Mouse (Mus musculus): ENCODE measurements at regions not wholly inside any gene's neighbourhood (a gene's known extent, or its start where the extent isn't known, plus 50 kb on each side); places are given as distances from the start of the nearest gene placed in this dataset.

DNA sequence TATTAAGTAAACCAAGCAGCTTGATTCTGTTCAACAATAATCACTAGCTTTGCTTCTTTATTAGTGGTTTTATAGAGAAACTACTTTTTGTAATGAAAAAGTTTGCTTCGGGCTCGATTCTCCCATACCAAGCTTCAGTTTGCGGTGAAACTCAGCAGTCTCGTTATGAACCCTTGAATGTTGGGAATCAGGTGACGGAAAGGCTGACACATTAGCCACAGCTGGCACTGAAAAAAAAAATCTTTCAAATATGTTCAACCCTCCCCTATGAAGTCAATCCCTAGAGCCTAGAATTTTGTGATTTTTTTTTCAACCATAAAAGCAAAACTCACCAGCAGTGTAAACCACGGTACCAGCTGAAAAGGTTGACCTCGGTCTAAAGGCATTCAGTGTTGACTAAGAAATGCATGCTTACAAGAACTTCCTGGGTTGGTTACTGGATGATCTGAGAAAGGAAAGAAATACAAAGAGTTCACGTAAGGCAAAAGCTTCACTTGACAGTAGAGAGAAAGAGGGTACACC is 223.4 kb downstream of the Sox4 start:
- 78% methylated on average over 8 of the region's 8 CpGs for WGBS
- ATAC-seq (replicated peaks; ENCODE audit: extremely low read depth, insufficient read depth, low FRiP score): no peak

DNA sequence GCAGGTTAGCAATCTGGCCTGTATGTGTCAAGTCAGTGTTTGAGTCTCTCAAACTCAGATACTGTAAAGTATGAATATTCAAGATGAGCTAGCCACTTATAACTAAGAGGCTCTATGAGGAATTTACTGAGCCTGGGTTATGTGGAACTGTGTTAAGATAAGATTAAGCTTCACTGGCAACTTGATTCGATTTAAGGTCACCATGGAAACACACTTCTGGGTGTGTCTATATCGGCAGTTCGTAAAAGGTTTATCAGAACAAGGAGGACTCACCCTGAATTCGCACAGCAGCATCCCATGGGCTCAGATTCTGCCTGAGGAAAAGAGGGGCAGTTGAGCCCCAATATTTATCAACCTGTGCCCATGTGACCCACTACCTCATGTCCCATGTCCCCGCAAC is 224.7 kb downstream of the Sox4 start:
- ATAC-seq (replicated peaks; ENCODE audit: extremely low read depth, insufficient read depth, low FRiP score): no peak
- no peaks in the 10 kb centered on the region for H3K27me3 ChIP-seq (ENCODE audit: control insufficient read depth, insufficient read depth, low read length)
- no peaks in the 10 kb centered on the region for H3K36me3 ChIP-seq (ENCODE audit: control insufficient read depth, insufficient read depth)
- WGBS: 71% methylated on average over 5 of the region's 5 CpGs
- H3K27ac ChIP-seq (ENCODE audit: low read length): no peak overlapping the region
- no peak overlapping the region for H3K4me3 ChIP-seq (ENCODE audit: low read length)
- no peaks in the 10 kb centered on the region for H3K9me3 ChIP-seq (replicated peaks; ENCODE audit: control insufficient read depth, low read length)
- no peak overlapping the region for H3K4me2 ChIP-seq (ENCODE audit: low read depth, low read length)
- no peak overlapping the region for H3K9ac ChIP-seq (ENCODE audit: low read length)
- 0 out of 2 replicates have a peak, but pooled peaks cover 3% of the 10 kb centered on the region for H3K4me1 ChIP-seq (ENCODE audit: control insufficient read depth, insufficient read depth, low read length)

More for the DNA sequence above, 223.4 kb downstream of the Sox4 start:
- no peak overlapping the region for H3K9ac ChIP-seq (ENCODE audit: low read length)
- H3K27ac ChIP-seq (ENCODE audit: low read length): no peak overlapping the region
- no peaks in the 10 kb centered on the region for H3K9me3 ChIP-seq (replicated peaks; ENCODE audit: control insufficient read depth, low read length)
- no peak overlapping the region for H3K4me3 ChIP-seq (ENCODE audit: low read length)
- no peaks in the 10 kb centered on the region for H3K27me3 ChIP-seq (ENCODE audit: control insufficient read depth, insufficient read depth, low read length)
- 0 out of 2 replicates have a peak, but pooled peaks cover 3% of the 10 kb centered on the region for H3K4me1 ChIP-seq (ENCODE audit: control insufficient read depth, insufficient read depth, low read length)
- no peak overlapping the region for H3K4me2 ChIP-seq (ENCODE audit: low read depth, low read length)
- H3K36me3 ChIP-seq (ENCODE audit: control insufficient read depth, insufficient read depth): no peaks in the 10 kb centered on the region

DNA sequence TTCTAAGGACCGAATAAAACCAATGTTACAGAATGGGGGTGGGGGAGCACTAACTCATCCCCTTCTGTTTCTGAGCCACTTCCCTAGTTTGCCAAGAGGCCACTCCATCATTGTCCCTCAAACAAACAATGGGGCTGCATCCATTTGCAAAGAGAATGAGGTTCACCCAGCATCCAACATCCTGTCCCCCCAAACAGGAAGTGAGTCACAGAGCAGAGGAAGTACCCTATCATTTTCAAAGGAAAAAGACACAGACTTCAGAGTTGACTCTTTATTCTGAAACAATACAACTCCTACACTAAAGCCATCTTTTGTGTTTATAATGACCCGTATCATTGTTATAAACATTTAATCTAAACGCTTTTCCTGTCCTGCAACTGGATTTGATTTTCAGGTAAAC is 229.2 kb downstream of the Sox4 start:
- Histone ChIP-seq H3K4me3 (ENCODE audit: low read length) (no peak overlapping the region), H3K27ac (ENCODE audit: low read length) (no peak overlapping the region), H3K36me3 (ENCODE audit: control insufficient read depth, insufficient read depth) (no peaks in the 10 kb centered on the region), H3K9ac (ENCODE audit: low read length) (no peak overlapping the region), H3K4me1 (ENCODE audit: control insufficient read depth, insufficient read depth, low read length) (peaks cover 29% of the 10 kb centered on the region), H3K4me2 (ENCODE audit: low read depth, low read length) (no peak overlapping the region), H3K27me3 (ENCODE audit: control insufficient read depth, insufficient read depth, low read length) (no peaks in the 10 kb centered on the region), H3K9me3 (replicated peaks; ENCODE audit: control insufficient read depth, low read length) (no peaks in the 10 kb centered on the region)
- 73% methylated on average over 3 of the region's 3 CpGs for WGBS
- peak; percentile 58; the same call in 1 of the 2 replicates for ATAC-seq (replicated peaks; ENCODE audit: extremely low read depth, insufficient read depth, low FRiP score)

DNA sequence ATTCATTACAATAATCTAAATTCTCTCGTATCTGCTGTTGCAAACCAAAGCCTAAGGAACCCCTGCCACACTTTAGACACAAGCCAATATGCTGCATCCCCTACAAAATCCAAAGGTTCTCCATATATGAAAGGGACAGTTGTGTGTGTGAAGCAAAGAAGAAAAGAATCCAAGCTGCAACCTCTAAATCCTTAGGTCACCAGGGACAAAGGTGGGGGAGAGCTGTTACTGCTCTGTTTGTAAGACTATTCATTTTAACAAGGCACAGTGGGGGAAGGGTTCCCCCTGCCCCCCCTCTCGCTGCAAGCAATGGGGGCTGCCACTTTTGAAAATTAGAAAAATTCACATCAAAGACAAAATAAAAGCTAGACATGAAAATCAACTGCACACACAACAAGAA is 231.4 kb downstream of the Sox4 start:
- peaks cover 48% of the 10 kb centered on the region for H3K4me1 ChIP-seq (ENCODE audit: control insufficient read depth, insufficient read depth, low read length)
- 86% methylated on average over 2 of the region's 2 CpGs for WGBS
- no peak for ATAC-seq (replicated peaks; ENCODE audit: extremely low read depth, insufficient read depth, low FRiP score)

DNA sequence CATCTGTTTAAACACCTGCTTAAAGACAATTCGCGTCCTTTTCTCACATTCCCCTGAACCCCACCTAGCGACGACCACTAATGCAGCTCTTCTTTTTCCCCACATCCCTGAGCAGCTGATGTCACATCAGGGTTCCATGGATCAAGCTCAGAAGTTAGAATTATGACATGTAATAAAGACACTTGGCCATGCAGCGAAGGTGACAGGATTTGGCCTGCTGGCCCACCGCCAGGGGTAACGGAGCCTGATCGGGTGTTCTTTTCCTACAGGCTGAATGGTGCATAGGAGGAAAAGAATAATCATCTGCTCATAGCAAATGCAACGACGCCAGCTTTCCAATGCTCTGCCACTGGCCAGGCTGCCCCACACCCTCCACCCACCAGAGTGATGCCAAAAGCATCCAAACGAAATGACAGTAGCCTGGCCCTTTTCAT is 231.9 kb downstream of the Sox4 start:
- H3K9me3 ChIP-seq (replicated peaks; ENCODE audit: control insufficient read depth, low read length): no peaks in the 10 kb centered on the region
- 60% methylated on average over 11 of the region's 11 CpGs for WGBS

More for the DNA sequence above, 231.4 kb downstream of the Sox4 start:
- H3K4me3 ChIP-seq (ENCODE audit: low read length): no peak overlapping the region
- H3K36me3 ChIP-seq (ENCODE audit: control insufficient read depth, insufficient read depth): no peaks in the 10 kb centered on the region
- H3K27ac ChIP-seq (ENCODE audit: low read length): no peak overlapping the region
- H3K9ac ChIP-seq (ENCODE audit: low read length): no peak overlapping the region
- H3K4me2 ChIP-seq (ENCODE audit: low read depth, low read length): no peak overlapping the region
- no peaks in the 10 kb centered on the region for H3K9me3 ChIP-seq (replicated peaks; ENCODE audit: control insufficient read depth, low read length)
- H3K27me3 ChIP-seq (ENCODE audit: control insufficient read depth, insufficient read depth, low read length): no peaks in the 10 kb centered on the region

DNA sequence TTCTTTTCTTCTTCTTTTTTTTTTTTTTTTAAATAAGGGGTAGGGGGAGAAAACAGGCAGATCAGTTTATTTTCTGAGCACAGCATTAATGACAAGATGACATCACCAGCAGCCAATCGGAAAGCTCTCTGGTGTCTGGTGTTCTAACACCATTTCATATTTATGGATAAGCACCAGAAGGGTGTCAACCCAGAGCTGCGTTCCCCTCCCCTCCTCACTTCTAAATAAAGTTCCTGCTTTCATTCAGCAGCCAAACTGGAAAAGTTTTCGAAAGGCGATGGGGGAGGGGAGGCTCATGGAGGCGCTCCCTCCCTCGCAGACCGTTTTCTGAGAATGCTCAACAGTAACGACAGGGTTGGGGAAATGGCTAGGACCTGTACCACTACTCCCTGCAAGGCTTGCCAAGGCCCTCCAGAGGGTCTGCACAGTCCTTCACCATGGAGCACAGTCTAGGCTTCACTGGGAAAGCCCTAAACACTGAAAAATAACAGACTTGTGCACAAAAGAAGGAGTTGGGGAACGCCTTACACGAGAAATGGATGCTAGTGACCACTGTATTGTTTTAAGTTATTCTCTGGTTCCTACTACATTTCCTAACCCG is 232.8 kb downstream of the Sox4 start:
- peak; percentile 39; the same call in 1 of the 2 replicates for ATAC-seq (replicated peaks; ENCODE audit: extremely low read depth, insufficient read depth, low FRiP score)
- 26% methylated on average over 11 of the region's 11 CpGs for WGBS
- H3K27me3 ChIP-seq (ENCODE audit: control insufficient read depth, insufficient read depth, low read length): no peaks in the 10 kb centered on the region
- peak overlapping the region; percentile 53 for H3K4me2 ChIP-seq (ENCODE audit: low read depth, low read length)
- H3K4me3 ChIP-seq (ENCODE audit: low read length): no peak overlapping the region
- peak overlapping the region; percentile 68 for H3K27ac ChIP-seq (ENCODE audit: low read length)
- no peaks in the 10 kb centered on the region for H3K9me3 ChIP-seq (replicated peaks; ENCODE audit: control insufficient read depth, low read length)
- peaks cover 48% of the 10 kb centered on the region for H3K4me1 ChIP-seq (ENCODE audit: control insufficient read depth, insufficient read depth, low read length)
- H3K9ac ChIP-seq (ENCODE audit: low read length): peak overlapping the region; percentile 28
- no peaks in the 10 kb centered on the region for H3K36me3 ChIP-seq (ENCODE audit: control insufficient read depth, insufficient read depth)

More for the DNA sequence above, 231.9 kb downstream of the Sox4 start:
- no peaks in the 10 kb centered on the region for H3K27me3 ChIP-seq (ENCODE audit: control insufficient read depth, insufficient read depth, low read length)
- H3K4me3 ChIP-seq (ENCODE audit: low read length): no peak overlapping the region
- H3K27ac ChIP-seq (ENCODE audit: low read length): no peak overlapping the region
- no peak for ATAC-seq (replicated peaks; ENCODE audit: extremely low read depth, insufficient read depth, low FRiP score)
- H3K4me2 ChIP-seq (ENCODE audit: low read depth, low read length): no peak overlapping the region
- no peaks in the 10 kb centered on the region for H3K36me3 ChIP-seq (ENCODE audit: control insufficient read depth, insufficient read depth)
- H3K9ac ChIP-seq (ENCODE audit: low read length): no peak overlapping the region
- peaks cover 48% of the 10 kb centered on the region for H3K4me1 ChIP-seq (ENCODE audit: control insufficient read depth, insufficient read depth, low read length)

DNA sequence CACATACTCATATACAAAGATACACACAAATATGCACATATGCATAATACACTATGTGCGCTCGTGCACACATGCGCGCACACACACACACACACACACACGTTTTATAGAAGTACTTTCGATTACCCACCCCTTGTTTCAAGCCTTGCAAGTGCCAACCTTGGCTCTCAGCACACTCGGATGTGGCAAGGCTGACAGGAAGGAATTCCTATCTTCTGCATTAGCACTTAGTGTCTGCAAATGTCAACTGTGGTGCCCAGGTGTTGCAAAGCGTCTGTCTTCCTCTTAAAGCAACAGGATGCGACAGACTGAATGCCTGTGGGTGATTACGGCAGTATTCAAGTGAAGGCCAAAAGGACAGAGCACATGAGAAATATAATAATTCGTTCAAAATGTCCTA is 233.3 kb downstream of the Sox4 start:
- 55% methylated on average over 11 of the region's 11 CpGs for WGBS
- Histone ChIP-seq H3K4me1 (ENCODE audit: control insufficient read depth, insufficient read depth, low read length) (peaks cover 48% of the 10 kb centered on the region), H3K9me3 (replicated peaks; ENCODE audit: control insufficient read depth, low read length) (no peaks in the 10 kb centered on the region), H3K4me3 (ENCODE audit: low read length) (no peak overlapping the region), H3K9ac (ENCODE audit: low read length) (0 out of 2 replicates have a peak overlapping the region, but pooled peaks have one; percentile 21), H3K27me3 (ENCODE audit: control insufficient read depth, insufficient read depth, low read length) (no peaks in the 10 kb centered on the region), H3K27ac (ENCODE audit: low read length) (peak overlapping the region; percentile 64), H3K36me3 (ENCODE audit: control insufficient read depth, insufficient read depth) (no peaks in the 10 kb centered on the region), H3K4me2 (ENCODE audit: low read depth, low read length) (peak overlapping the region; percentile 17)
- no peak for ATAC-seq (replicated peaks; ENCODE audit: extremely low read depth, insufficient read depth, low FRiP score)

DNA sequence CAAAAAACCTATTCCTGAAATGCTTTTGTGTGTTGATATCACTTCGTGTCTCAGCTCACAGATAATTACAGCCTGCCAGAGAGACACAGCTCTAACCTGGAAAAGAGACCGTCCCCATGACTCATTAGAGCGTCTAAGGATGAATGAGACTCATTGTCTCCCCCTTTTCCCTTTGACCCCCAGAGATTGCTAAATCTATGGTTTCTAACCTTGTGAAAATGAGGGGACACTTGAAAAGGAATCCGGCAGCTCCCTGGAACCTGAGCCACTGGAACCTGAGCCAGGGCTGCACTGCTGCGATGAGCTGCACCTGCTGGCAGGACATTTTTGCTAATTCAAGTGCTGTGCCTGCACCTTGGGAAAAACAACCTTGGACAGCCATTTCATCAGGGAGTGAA is 234.6 kb downstream of the Sox4 start:
- no peaks in the 10 kb centered on the region for H3K9me3 ChIP-seq (replicated peaks; ENCODE audit: control insufficient read depth, low read length)
- H3K27me3 ChIP-seq (ENCODE audit: control insufficient read depth, insufficient read depth, low read length): no peaks in the 10 kb centered on the region
- H3K4me3 ChIP-seq (ENCODE audit: low read length): no peak overlapping the region
- H3K9ac ChIP-seq (ENCODE audit: low read length): no peak overlapping the region
- no peak for ATAC-seq (replicated peaks; ENCODE audit: extremely low read depth, insufficient read depth, low FRiP score)
- 48% methylated on average over 5 of the region's 5 CpGs for WGBS
- H3K27ac ChIP-seq (ENCODE audit: low read length): peak overlapping the region; percentile 57
- H3K36me3 ChIP-seq (ENCODE audit: control insufficient read depth, insufficient read depth): no peaks in the 10 kb centered on the region
- H3K4me1 ChIP-seq (ENCODE audit: control insufficient read depth, insufficient read depth, low read length): peaks cover 48% of the 10 kb centered on the region
- H3K4me2 ChIP-seq (ENCODE audit: low read depth, low read length): peak overlapping the region; percentile 11; the same call in 1 of the 2 replicates

DNA sequence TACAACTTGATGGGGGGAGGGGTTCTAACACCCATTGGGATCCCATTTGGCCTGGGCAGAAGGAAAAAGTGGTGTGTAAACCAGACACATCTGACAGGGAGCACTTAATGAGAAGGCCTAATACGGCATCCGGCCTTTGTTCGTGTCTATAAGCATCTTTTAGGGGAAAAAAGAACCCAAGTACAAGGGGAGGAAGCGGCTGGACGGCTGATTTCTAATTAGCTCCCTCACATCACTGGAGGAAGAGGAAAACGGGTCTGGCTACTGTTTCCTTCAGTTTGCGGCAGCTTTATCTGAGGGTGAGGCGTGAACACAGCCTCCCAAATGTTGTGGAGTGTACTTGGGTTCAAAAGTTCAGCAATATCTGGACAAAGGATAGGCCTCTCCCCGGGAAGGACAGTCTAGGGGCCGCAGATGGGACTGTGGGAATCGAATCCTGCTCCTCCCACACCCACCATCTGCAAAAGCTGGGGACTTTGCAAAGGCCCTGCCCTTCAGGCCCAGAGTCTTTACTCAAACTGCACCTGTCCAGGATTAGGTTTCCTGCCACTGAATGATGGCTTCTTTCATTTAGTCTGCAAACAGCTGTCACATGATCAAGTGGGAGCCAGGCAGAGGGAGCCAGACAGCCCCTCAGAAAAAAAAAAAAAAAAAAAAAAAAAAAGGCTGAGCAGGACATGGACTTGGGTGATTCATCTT is 235.2 kb downstream of the Sox4 start:
- peak overlapping the region; percentile 2; the same call in 1 of the 2 replicates for H3K9ac ChIP-seq (ENCODE audit: low read length)
- no peaks in the 10 kb centered on the region for H3K9me3 ChIP-seq (replicated peaks; ENCODE audit: control insufficient read depth, low read length)
- H3K4me2 ChIP-seq (ENCODE audit: low read depth, low read length): peak overlapping the region; percentile 11; the same call in 1 of the 2 replicates
- H3K36me3 ChIP-seq (ENCODE audit: control insufficient read depth, insufficient read depth): no peaks in the 10 kb centered on the region
- H3K27ac ChIP-seq (ENCODE audit: low read length): peak overlapping the region; percentile 57
- H3K4me3 ChIP-seq (ENCODE audit: low read length): no peak overlapping the region
- H3K27me3 ChIP-seq (ENCODE audit: control insufficient read depth, insufficient read depth, low read length): no peaks in the 10 kb centered on the region
- H3K4me1 ChIP-seq (ENCODE audit: control insufficient read depth, insufficient read depth, low read length): peaks cover 48% of the 10 kb centered on the region
- peak; percentile 78 for ATAC-seq (replicated peaks; ENCODE audit: extremely low read depth, insufficient read depth, low FRiP score)
- 15% methylated on average over 11 of the region's 11 CpGs for WGBS

Measured in heart, embryonic 16.5 days (tissue).